Mouse (Mus musculus) stomach, embryonic 14.5 days (tissue): ENCODE results near the gene Olfr716. TPM values are rescaled to one million over a fixed set of nuclear protein-coding genes. Genes with fewer than 3 reads are reported as not detected.
"Not testable (repeated sequence)": the region's sequence is repeated elsewhere in the genome, so short reads cannot be mapped to it uniquely, and the experiment has no call there.

ENCODE experiments used
- ATAC-seq: fragments of 200-750 bp; cut with Nextera tagmentation; 2 replicates; pipeline ENCODE4 v1.8.0; 2017; ENCODE audit warnings: low read depth, moderate TSS enrichment; ENCODE audit not compliant: insufficient number of reproducible peaks, insufficient read depth, low FRiP score
- H3K27ac ChIP-seq: fragments of 300-500 bp; sonication (generic); 2 replicates; pipeline ENCODE4 v1.5.1; 2014; ENCODE audit warnings: mild to moderate bottlenecking, low read length, moderate library complexity, mixed read lengths
- H3K27me3 ChIP-seq: fragments of 300-500 bp; sonication (generic); 2 replicates; pipeline ENCODE4 v1.6.1; 2014; ENCODE audit warnings: low read length, control low read depth, mixed read lengths; ENCODE audit not compliant: control insufficient read depth, insufficient read depth
- H3K36me3 ChIP-seq: fragments of 300-500 bp; sonication (generic); 2 replicates; pipeline ENCODE4 v1.6.1; 2014; ENCODE audit warnings: mild to moderate bottlenecking, control low read depth, low read length, moderate library complexity, mixed read lengths; ENCODE audit not compliant: control insufficient read depth, insufficient read depth
- H3K4me1 ChIP-seq: fragments of 300-500 bp; sonication (generic); 2 replicates; pipeline ENCODE4 v1.6.1; 2014; ENCODE audit warnings: low read length, control low read depth, mixed read lengths; ENCODE audit not compliant: control insufficient read depth, insufficient read depth
- H3K4me2 ChIP-seq: fragments of 300-500 bp; sonication (generic); replicated peaks from 2 replicates; pipeline ENCODE4 v1.6.1; 2014; ENCODE audit warnings: low read depth, low read length, control low read depth
- H3K4me3 ChIP-seq: fragments of 300-500 bp; sonication (generic); 2 replicates; pipeline ENCODE4 v1.5.1; 2014; ENCODE audit warnings: low read depth, low read length, control low read depth
- H3K9ac ChIP-seq: fragments of 300-500 bp; sonication (generic); replicated peaks from 2 replicates; pipeline ENCODE4 v1.6.1; 2014; ENCODE audit warnings: low read depth, mild to moderate bottlenecking, control low read depth, low read length, moderate library complexity, mixed read lengths
- H3K9me3 ChIP-seq: fragments of 300-500 bp; sonication (generic); 2 replicates; pipeline ENCODE4 v1.6.1; 2016; ENCODE audit warnings: low read depth, low read length, control low read depth; ENCODE audit not compliant: control insufficient read depth
- WGBS: fragments of 180-500 bp; shearing (Covaris S2); extraction: QIAGEN DNeasy Blood & Tissue Kit; methylation state at CpG from one replicate; pipeline ENCODE4 v1.1.7; 2014; 5-methylcytosine and 5-hydroxymethylcytosine counted together
- polyA plus RNA-seq: library from polyadenylated mRNA; unstranded; fragments of >200 nt; fragmentation: Nextera tagmentation; extraction: Ambion mirVana; gene quantifications from 2 replicates; pipeline ENCODE4 v1.2.1, GENCODE M21; 2014

Olfr716 gene
- polyA plus RNA-seq: not detected in 2 replicates

GRCm38 (mm10) chr7:107138027-107138426, at the start of gene Olfr716:
TSS of gene Olfr716 (plus strand) at chr7:107138327.
- H3K4me1 ChIP-seq, H3K36me3 ChIP-seq, H3K27ac ChIP-seq, H3K4me2 ChIP-seq, H3K27me3 ChIP-seq, H3K9ac ChIP-seq, ATAC-seq, H3K9me3 ChIP-seq, H3K4me3 ChIP-seq: not testable (repeated sequence)
- 63% methylated on average over 2 of the region's 2 CpGs for WGBS

- ATAC-seq: no peak
- no peak within 1 kb of the TSS for H3K27ac ChIP-seq
- 52% methylated on average over 1 of the region's 1 CpGs for WGBS
Observed at GRCm38 (mm10) chr7:107092920-107093319, 45.2 kb upstream of the Olfr716 start, which contains the start of gene Olfr17. TSS of gene Olfr17 (plus strand) at chr7:107093220.

GRCm38 (mm10) chr7:107110269-107110668, 27.9 kb upstream of the Olfr716 start, which contains the start of gene Olfr715b:
TSS of gene Olfr715b (minus strand) at chr7:107110369.
- H3K36me3 ChIP-seq, ATAC-seq, H3K27ac ChIP-seq, H3K4me2 ChIP-seq, H3K27me3 ChIP-seq, H3K9ac ChIP-seq, H3K4me1 ChIP-seq, H3K9me3 ChIP-seq, H3K4me3 ChIP-seq: not testable (repeated sequence)
- WGBS: 67% methylated on average over 1 of the region's 2 CpGs

More at GRCm38 (mm10) chr7:107092920-107093319, 45.2 kb upstream of the Olfr716 start, which contains the start of gene Olfr17:
- Histone ChIP-seq H3K4me1 (no peaks in the 10 kb centered on the region), H3K9me3 (no peaks in the 10 kb centered on the region), H3K36me3 (no peaks in the 10 kb centered on the region), H3K4me3 (no peak within 1 kb of the TSS), H3K27me3 (no peaks in the 10 kb centered on the region), H3K4me2 (no peak within 1 kb of the TSS), H3K9ac (no peak within 1 kb of the TSS)

- not testable (repeated sequence) for H3K4me1 ChIP-seq, H3K4me2 ChIP-seq, H3K36me3 ChIP-seq, H3K9me3 ChIP-seq, H3K27me3 ChIP-seq, H3K4me3 ChIP-seq, H3K9ac ChIP-seq, H3K27ac ChIP-seq, ATAC-seq
- 83% methylated on average over 2 of the region's 3 CpGs for WGBS
Observed at GRCm38 (mm10) chr7:107130983-107131382, 7.1 kb upstream of the Olfr716 start, which contains the start of gene Olfr715. TSS of gene Olfr715 (minus strand) at chr7:107131083.

- 73% methylated on average over 10 of the region's 10 CpGs for WGBS
- no peak within 1 kb of the TSS for H3K27ac ChIP-seq
- H3K36me3 ChIP-seq: no peaks in the 10 kb centered on the region
- no peaks in the 10 kb centered on the region for H3K4me1 ChIP-seq
- no peak for ATAC-seq
- no peak within 1 kb of the TSS for H3K4me2 ChIP-seq
- H3K27me3 ChIP-seq: no peaks in the 10 kb centered on the region
- H3K9ac ChIP-seq: no peak within 1 kb of the TSS
- no peaks in the 10 kb centered on the region for H3K9me3 ChIP-seq
- no peak within 1 kb of the TSS for H3K4me3 ChIP-seq
Observed at GRCm38 (mm10) chr7:107166690-107167089, 28.6 kb downstream of the Olfr716 start, which contains the start of gene Nlrp14. TSS of gene Nlrp14 (plus strand) at chr7:107166990.

DNA sequence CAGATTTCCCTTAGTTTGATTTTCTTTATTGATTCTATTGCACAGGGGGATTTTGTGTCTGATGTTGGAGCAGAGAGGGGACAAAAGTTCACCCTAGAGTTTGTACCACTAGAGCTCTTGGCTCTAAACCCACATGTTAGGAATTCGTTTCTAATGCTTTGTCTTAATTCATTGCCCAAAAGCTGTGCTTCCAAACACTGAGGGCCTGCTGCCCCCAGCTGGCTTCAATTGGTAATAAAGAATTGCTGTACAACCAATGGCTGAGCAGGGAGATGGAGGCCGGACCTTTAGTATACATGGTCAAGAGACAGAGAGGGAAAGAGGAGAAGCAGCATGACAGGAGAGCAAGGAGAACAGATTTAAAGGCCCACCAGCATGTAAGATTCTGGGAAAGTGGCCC, 42.3 kb downstream of the Olfr716 start:
- no peak for ATAC-seq
- Histone ChIP-seq H3K4me1 (no peaks in the 10 kb centered on the region), H3K27me3 (no peaks in the 10 kb centered on the region), H3K4me2 (no peak overlapping the region), H3K36me3 (no peaks in the 10 kb centered on the region), H3K27ac (no peak overlapping the region), H3K4me3 (no peak overlapping the region), H3K9ac (no peak overlapping the region), H3K9me3 (no peaks in the 10 kb centered on the region)
- 44% methylated on average over 2 of the region's 2 CpGs for WGBS

Other genes with a start within 250 kb of the Olfr716 start
- gene Olfr707, start 237.1 kb upstream of the Olfr716 start, polyA plus RNA-seq: not detected in 2 replicates
- not detected in 2 replicates for gene Olfr1532-ps1, start 230.3 kb upstream of the Olfr716 start, polyA plus RNA-seq
- not detected in 2 replicates for gene Olfr709-ps1, start 206.1 kb upstream of the Olfr716 start, polyA plus RNA-seq
- not detected in 2 replicates for gene Olfr710, start 190.0 kb upstream of the Olfr716 start, polyA plus RNA-seq
- not detected in 2 replicates for gene Olfr6, start 174.4 kb upstream of the Olfr716 start, polyA plus RNA-seq
- not detected in 2 replicates for gene Olfr711, start 162.9 kb upstream of the Olfr716 start, polyA plus RNA-seq
- gene Olfr2, start 132.3 kb upstream of the Olfr716 start, polyA plus RNA-seq: not detected in 2 replicates
- not detected in 2 replicates for gene Olfr713, start 107.2 kb upstream of the Olfr716 start, polyA plus RNA-seq
- not detected in 2 replicates for gene Olfr714, start 67.3 kb upstream of the Olfr716 start, polyA plus RNA-seq
- gene Olfr17, start 45.1 kb upstream of the Olfr716 start, polyA plus RNA-seq: not detected in 2 replicates
- not detected in 2 replicates for gene Olfr715b, start 28.0 kb upstream of the Olfr716 start, polyA plus RNA-seq
- gene Olfr715, start 7.2 kb upstream of the Olfr716 start, polyA plus RNA-seq: not detected in 2 replicates
- not detected in 2 replicates for gene Nlrp14, start 28.7 kb downstream of the Olfr716 start, polyA plus RNA-seq
- gene Rbmxl2, start 71.1 kb downstream of the Olfr716 start, polyA plus RNA-seq: not detected in 2 replicates
- gene Syt9, start 232.4 kb downstream of the Olfr716 start, polyA plus RNA-seq: 4.4 and 5.2 TPM in 2 replicates